Mouse (Mus musculus): Measurements from ENCODE around the gene Oxsr1.
"Not testable (repeated sequence)": the region's sequence is repeated elsewhere in the genome, so short reads cannot be mapped to it uniquely, and the experiment has no call there.

The Oxsr1 gene

GRCm38 (mm10) chr9:119268588-119269145, 53.6 kb downstream of the Oxsr1 start:
- no peak for DNase-seq (ENCODE audit: low spot score)

GRCm38 (mm10) chr9:119268120-119268519, 54.1 kb downstream of the Oxsr1 start:
- no peak for DNase-seq (ENCODE audit: low spot score)

- not testable (repeated sequence) for DNase-seq (ENCODE audit: low spot score)
These were observed 56.2 kb downstream of the Oxsr1 start for GRCm38 (mm10) chr9:119266121-119266395.

GRCm38 (mm10) chr9:119265373-119266120, 56.7 kb downstream of the Oxsr1 start:
- not testable (repeated sequence) for DNase-seq (ENCODE audit: low spot score)

GRCm38 (mm10) chr9:119263067-119263466, 59.2 kb downstream of the Oxsr1 start:
- DNase-seq (ENCODE audit: low spot score): no peak

GRCm38 (mm10) chr9:119260825-119261224, 61.4 kb downstream of the Oxsr1 start:
- no peak for DNase-seq (ENCODE audit: low spot score)

GRCm38 (mm10) chr9:119258785-119259184, 63.4 kb downstream of the Oxsr1 start:
- DNase-seq (ENCODE audit: low spot score): no peak

- no peak for DNase-seq (ENCODE audit: low spot score)
These were observed 64.1 kb downstream of the Oxsr1 start for GRCm38 (mm10) chr9:119258128-119258527.

GRCm38 (mm10) chr9:119256161-119256560, 66.1 kb downstream of the Oxsr1 start:
- no peak for DNase-seq (ENCODE audit: low spot score)

- DNase-seq (ENCODE audit: low spot score): no peak
These were observed 67.1 kb downstream of the Oxsr1 start for GRCm38 (mm10) chr9:119255096-119255495.

GRCm38 (mm10) chr9:119254187-119254586, 68.0 kb downstream of the Oxsr1 start:
- no peak for DNase-seq (ENCODE audit: low spot score)

GRCm38 (mm10) chr9:119247996-119248395, 74.2 kb downstream of the Oxsr1 start:
- no peak for DNase-seq (ENCODE audit: low spot score)

- no peak for DNase-seq (ENCODE audit: low spot score)
These were observed 75.4 kb downstream of the Oxsr1 start for GRCm38 (mm10) chr9:119246826-119247225.

- no peak for DNase-seq (ENCODE audit: low spot score)
These were observed 78.2 kb downstream of the Oxsr1 start for GRCm38 (mm10) chr9:119243981-119244380.

- DNase-seq (ENCODE audit: low spot score): no peak
These were observed 80.9 kb downstream of the Oxsr1 start for GRCm38 (mm10) chr9:119241169-119241865.

GRCm38 (mm10) chr9:119240286-119240997, 81.8 kb downstream of the Oxsr1 start:
- DNase-seq (ENCODE audit: low spot score): no peak

GRCm38 (mm10) chr9:119239274-119239673, 83.0 kb downstream of the Oxsr1 start:
- no peak for DNase-seq (ENCODE audit: low spot score)

- DNase-seq (ENCODE audit: low spot score): no peak
These were observed 83.4 kb downstream of the Oxsr1 start for GRCm38 (mm10) chr9:119238796-119239195.

GRCm38 (mm10) chr9:119231552-119231951, 90.7 kb downstream of the Oxsr1 start:
- no peak for DNase-seq (ENCODE audit: low spot score)

- DNase-seq (ENCODE audit: low spot score): no peak
These were observed 91.4 kb downstream of the Oxsr1 start for GRCm38 (mm10) chr9:119230829-119231228.

GRCm38 (mm10) chr9:119220249-119220648, 102.0 kb downstream of the Oxsr1 start:
- no peak for DNase-seq (ENCODE audit: low spot score)

- no peak for DNase-seq (ENCODE audit: low spot score)
These were observed 102.6 kb downstream of the Oxsr1 start for GRCm38 (mm10) chr9:119219667-119220066.

- not testable (repeated sequence) for DNase-seq (ENCODE audit: low spot score)
These were observed 106.9 kb downstream of the Oxsr1 start for GRCm38 (mm10) chr9:119215341-119215740.
